Mouse (Mus musculus) CH12.LX (cell line): ENCODE results near the gene Pfas. TPM values are rescaled to one million over a fixed set of nuclear protein-coding genes. Genes with fewer than 3 reads are reported as not detected.

Source experiments
- DNase-seq: peaks from one replicate; pipeline ENCODE4 v3.0.0-alpha.2; 2013; ENCODE audit errors: extremely low read depth
- H3K27ac ChIP-seq: 2 replicates; pipeline ENCODE4 v1.5.1; 2012; ENCODE audit warnings: low read depth, mild to moderate bottlenecking, control low read depth, moderate library complexity; ENCODE audit not compliant: insufficient read depth
- H3K27me3 ChIP-seq: replicated peaks from 2 replicates; pipeline ENCODE3; 2012; ENCODE audit warnings: inconsistent platforms
- H3K36me3 ChIP-seq, 2 experiments: replicated peaks in 1 of 2; 2 replicates each; pipeline versions ENCODE3 to v1.6.1; 2012; ENCODE audit warnings: inconsistent platforms in 1 of 2, low read length in 1 of 2, mild to moderate bottlenecking in 1 of 2, mixed read lengths in 1 of 2, moderate library complexity in 1 of 2; ENCODE audit not compliant: control insufficient read depth in 1 of 2, insufficient read depth in 1 of 2
- H3K4me1 ChIP-seq, 2 experiments: 2 replicates each; pipeline ENCODE4 v1.6.1; 2012; ENCODE audit warnings: inconsistent platforms in 1 of 2, moderate library complexity in 1 of 2; ENCODE audit not compliant: insufficient read depth in 2 of 2, control insufficient read depth in 1 of 2
- H3K4me2 ChIP-seq: 2 replicates; pipeline ENCODE4 v1.6.1; 2012; ENCODE audit warnings: low read depth, mild to moderate bottlenecking, control low read depth; ENCODE audit not compliant: poor library complexity, insufficient read depth, severe bottlenecking
- H3K4me3 ChIP-seq, 3 experiments: fragments of 150-350 bp in 1 of 3; sonication (generic) in 1 of 3; replicated peaks in 1 of 3; 2 replicates each; pipeline versions ENCODE3 to v1.5.1; 2011 to 2012; ENCODE audit warnings: low read depth in 2 of 3, low read length in 2 of 3, mild to moderate bottlenecking in 2 of 3, moderate library complexity in 2 of 3, control low read depth in 1 of 3, improper control_type of control experiment in 1 of 3, inconsistent platforms in 1 of 3, mixed read lengths in 1 of 3; ENCODE audit not compliant: poor library complexity in 1 of 3
- H3K79me2 ChIP-seq: replicated peaks from 2 replicates; pipeline ENCODE4 v1.6.1; 2012; ENCODE audit warnings: mild to moderate bottlenecking, moderate library complexity; ENCODE audit not compliant: control insufficient read depth, poor library complexity, insufficient read depth, severe bottlenecking; ENCODE audit errors: extremely low read depth
- H3K9ac ChIP-seq: 2 replicates; pipeline ENCODE4 v1.6.1; 2012; ENCODE audit warnings: low read depth, mild to moderate bottlenecking, control low read depth, moderate library complexity; ENCODE audit not compliant: insufficient read depth
- H3K9me3 ChIP-seq: replicated peaks from 2 replicates; pipeline ENCODE3; 2012; ENCODE audit warnings: low read length, inconsistent platforms, mixed read lengths
- CHD2 ChIP-seq: IDR thresholded peaks from 2 replicates; pipeline ENCODE4 v1.6.1; 2011; ENCODE audit warnings: low read length, improper control_type of control experiment
- CTCF ChIP-seq, 2 experiments: IDR thresholded peaks in 1 of 2; conservative IDR thresholded peaks in 1 of 2; 2 replicates each; pipeline ENCODE4 v1.5.1; 2011 to 2012; ENCODE audit warnings: low read depth in 2 of 2, low read length in 2 of 2, improper control_type of control experiment in 1 of 2, inconsistent platforms in 1 of 2, mild to moderate bottlenecking in 1 of 2, moderate library complexity in 1 of 2
- E2F4 ChIP-seq: IDR thresholded peaks from 2 replicates; pipeline ENCODE4 v1.6.1; 2011; ENCODE audit warnings: low read depth, low read length, improper control_type of control experiment; ENCODE audit not compliant: insufficient replicate concordance
- ELF1 ChIP-seq: IDR thresholded peaks from 2 replicates; pipeline ENCODE4 v1.6.1; 2014; ENCODE audit warnings: low read depth, mild to moderate bottlenecking, inconsistent platforms, low read length, improper control_type of control experiment
- EP300 ChIP-seq: IDR thresholded peaks from 2 replicates; pipeline ENCODE4 v1.6.1; 2011; ENCODE audit warnings: low read length, improper control_type of control experiment
- ETS1 ChIP-seq: conservative IDR thresholded peaks from 2 replicates; pipeline ENCODE4 v1.6.1; 2012; ENCODE audit warnings: low read depth, mild to moderate bottlenecking, inconsistent platforms, low read length, improper control_type of control experiment, moderate library complexity
- GABPA ChIP-seq: IDR thresholded peaks from 2 replicates; pipeline ENCODE4 v1.6.1; 2012; ENCODE audit warnings: low read depth, low read length, improper control_type of control experiment, inconsistent platforms; ENCODE audit not compliant: insufficient replicate concordance
- HCFC1 ChIP-seq: IDR thresholded peaks from 2 replicates; pipeline ENCODE4 v1.6.1; 2012; ENCODE audit warnings: low read depth, mild to moderate bottlenecking, inconsistent platforms, low read length, improper control_type of control experiment
- IRF4 ChIP-seq: IDR thresholded peaks from 2 replicates; pipeline ENCODE4 v1.6.1; 2014; ENCODE audit warnings: low read depth, mild to moderate bottlenecking, inconsistent platforms, low read length, improper control_type of control experiment
- JUND ChIP-seq: conservative IDR thresholded peaks from 2 replicates; pipeline ENCODE4 v1.6.1; 2011; ENCODE audit warnings: low read depth, low read length, improper control_type of control experiment
- KAT2A ChIP-seq: IDR thresholded peaks from 2 replicates; pipeline ENCODE4 v1.6.1; 2012; ENCODE audit warnings: low read length, improper control_type of control experiment, inconsistent platforms; ENCODE audit not compliant: insufficient replicate concordance
- MAZ ChIP-seq: IDR thresholded peaks from 2 replicates; pipeline ENCODE4 v1.6.1; 2012; ENCODE audit warnings: low read depth, mild to moderate bottlenecking, inconsistent platforms, low read length, improper control_type of control experiment, moderate library complexity
- MXI1 ChIP-seq: IDR thresholded peaks from 2 replicates; pipeline ENCODE4 v1.6.1; 2011; ENCODE audit warnings: mild to moderate bottlenecking, low read depth, low read length, improper control_type of control experiment
- MYC ChIP-seq: IDR thresholded peaks from 2 replicates; pipeline ENCODE4 v1.6.1; 2011; ENCODE audit warnings: low read depth, mild to moderate bottlenecking, improper control_type of control experiment, low read length
- NELFE ChIP-seq: IDR thresholded peaks from 2 replicates; pipeline ENCODE4 v1.6.1; 2011; ENCODE audit warnings: low read depth, low read length, improper control_type of control experiment
- NRF1 ChIP-seq: IDR thresholded peaks from 2 replicates; pipeline ENCODE4 v1.6.1; 2014; ENCODE audit warnings: low read depth, mild to moderate bottlenecking, inconsistent platforms, low read length, improper control_type of control experiment, moderate library complexity
- POLR2A ChIP-seq: IDR thresholded peaks from 2 replicates; pipeline ENCODE4 v1.6.1; 2011; ENCODE audit warnings: low read depth, mild to moderate bottlenecking, improper control_type of control experiment, low read length
- POLR2AphosphoS2 ChIP-seq: IDR thresholded peaks from 2 replicates; pipeline ENCODE4 v1.6.1; 2011; ENCODE audit warnings: low read depth, low read length, improper control_type of control experiment
- RAD21 ChIP-seq: IDR thresholded peaks from 2 replicates; pipeline ENCODE4 v1.6.1; 2011; ENCODE audit warnings: low read depth, mild to moderate bottlenecking, low read length, improper control_type of control experiment, moderate library complexity
- RCOR1 ChIP-seq: conservative IDR thresholded peaks from 2 replicates; pipeline ENCODE4 v1.6.1; 2012; ENCODE audit warnings: low read depth, mild to moderate bottlenecking, inconsistent platforms, low read length, improper control_type of control experiment
- SIN3A ChIP-seq: IDR thresholded peaks from 2 replicates; pipeline ENCODE4 v1.6.1; 2012; ENCODE audit warnings: low read length, improper control_type of control experiment, inconsistent platforms
- SMC3 ChIP-seq: IDR thresholded peaks from 2 replicates; pipeline ENCODE4 v1.6.1; 2011; ENCODE audit warnings: low read depth, low read length, improper control_type of control experiment
- TCF12 ChIP-seq: IDR thresholded peaks from 2 replicates; pipeline ENCODE4 v1.6.1; 2014; ENCODE audit warnings: low read depth, mild to moderate bottlenecking, inconsistent platforms, low read length, improper control_type of control experiment
- USF2 ChIP-seq: conservative IDR thresholded peaks from 2 replicates; pipeline ENCODE4 v1.6.1; 2011; ENCODE audit warnings: low read depth, low read length, improper control_type of control experiment
- ZC3H11A ChIP-seq: IDR thresholded peaks from 2 replicates; pipeline ENCODE4 v1.6.1; 2012; ENCODE audit warnings: low read depth, mild to moderate bottlenecking, inconsistent platforms, low read length, improper control_type of control experiment
- ZMIZ1 ChIP-seq: IDR thresholded peaks from 2 replicates; pipeline ENCODE4 v1.6.1; 2012; ENCODE audit warnings: low read depth, mild to moderate bottlenecking, inconsistent platforms, low read length, improper control_type of control experiment
- ZNF384 ChIP-seq: IDR thresholded peaks from 2 replicates; pipeline ENCODE4 v1.6.1; 2012; ENCODE audit warnings: low read depth, low read length, improper control_type of control experiment, inconsistent platforms
- dilution Hi-C: fragments of 300-500 bp; cut with MboI; formaldehyde crosslinking; loops from 2 replicates; pipeline ENCODE4 v1.14.3; 2020; ENCODE audit warnings: low sequenced_read_pairs; ENCODE audit not compliant: extremely low pct_unique_long_range_greater_than_20kb, extremely low pct_ligation_motif_present
- in situ Hi-C: fragments of 300-500 bp; cut with MboI; formaldehyde crosslinking; loops from 3 replicates; pipeline ENCODE4 v1.14.3; 2019; ENCODE audit warnings: low sequenced_read_pairs, low pct_ligation_motif_present, low pct_unique_long_range_greater_than_20kb, mixed read lengths
- polyA plus RNA-seq: library from polyadenylated mRNA; unstranded; fragments of >175 nt; gene quantifications from 2 replicates; pipeline ENCODE4 v1.2.1, GENCODE M21; 2012; ENCODE audit warnings: low read depth; ENCODE audit not compliant: insufficient read length
- total RNA-seq, 2 experiments: library from RNA; depleted of rRNA; stranded (reverse); fragments of 300-350 nt in 1 of 2; fragments of >200 nt in 1 of 2; gene quantifications; 2 replicates each; pipeline ENCODE4 v1.2.3; 2012 to 2014

Gene Pfas
- total RNA-seq (2012; rRNA removed) (110 and 132 TPM in 2 replicates), total RNA-seq (2014; rRNA removed) (61.9 and 65.0 TPM in 2 replicates), polyA plus RNA-seq (66.5 and 72.9 TPM in 2 replicates)

DNA sequence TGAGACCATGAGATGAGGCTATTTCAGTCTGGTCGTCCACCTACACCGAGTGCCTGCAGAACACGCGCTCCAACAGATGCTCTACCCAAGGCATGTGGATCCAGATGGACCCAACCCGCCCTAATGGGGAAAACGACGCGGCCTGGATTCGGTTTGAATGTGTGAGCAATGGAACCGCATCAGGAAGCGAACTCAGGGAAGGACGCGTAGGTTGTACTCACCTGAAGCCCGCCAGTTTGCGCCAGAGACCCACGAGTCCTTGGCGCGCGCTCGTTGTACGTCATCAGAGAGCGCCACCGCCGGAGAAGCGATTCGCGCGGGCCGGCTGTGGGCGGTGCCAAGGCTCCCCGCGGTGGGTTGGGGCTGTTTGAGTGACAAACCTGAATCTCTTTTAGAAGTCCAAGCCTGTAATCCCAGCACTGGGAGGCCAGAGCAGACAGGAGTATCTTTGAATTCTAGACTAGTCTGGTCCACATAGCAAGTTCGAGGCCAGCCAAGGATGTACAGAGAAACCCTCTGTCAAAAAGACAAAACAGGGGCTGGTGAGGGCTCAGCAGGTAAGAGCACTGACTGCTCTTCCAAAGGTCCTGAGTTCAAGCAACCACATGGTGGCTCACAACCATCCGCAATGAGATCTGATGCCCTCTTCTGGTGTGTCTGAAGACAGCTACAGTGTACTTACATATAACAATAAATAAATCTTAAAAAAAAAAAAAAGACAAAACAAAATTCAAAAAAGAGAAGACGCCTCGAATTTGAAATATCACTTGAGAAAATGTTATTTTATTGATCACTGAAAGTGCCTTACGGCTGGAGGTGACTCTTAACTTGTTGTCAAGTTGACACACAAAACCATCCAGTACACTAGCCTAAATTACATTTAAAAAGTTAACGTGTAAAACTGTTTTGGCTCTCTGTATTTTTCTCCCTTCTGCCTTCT lies at the start of gene Pfas:
Gene Pfas (minus strand): TSS at position 279 of the 940 bp plus-strand sequence.
- Histone ChIP-seq H3K27ac (peak within 1 kb of the TSS; percentile 6; the same call in 1 of the 2 replicates), H3K4me3 (peak within 1 kb of the TSS; percentile 68 to 97 (median 84)), H3K4me1 (peaks cover 10 to 52% of the 10 kb centered on the region in 2 experiments), H3K79me2 (peaks cover 45% of the 10 kb centered on the region), H3K27me3 (no peaks in the 10 kb centered on the region), H3K36me3 (peaks cover 1 to 36% of the 10 kb centered on the region in 2 experiments)
- dilution Hi-C loops, result no loop called here
- in situ Hi-C loops, result no loop called here
- peak; percentile 99 for DNase-seq
- TF ChIP-seq CTCF (conservative IDR thresholded peaks at IDR 0.05 in 1 of 2, IDR thresholded peaks at IDR 0.05 in 1 of 2; ENCODE audit: low read depth in 2 of 2, low read length in 2 of 2) (peak in 1 of 2 experiments; percentile 65; a peak in 2 of 4 replicates), MAZ (no peak), CHD2 (no peak), KAT2A (peak; percentile 84), NELFE (peak; percentile 86; the same call in 1 of the 2 replicates), ZMIZ1 (no peak), JUND (no peak; the same call in none of the 2 replicates), ZC3H11A (no peak), RAD21 (no peak), HCFC1 (peak; percentile 88), POLR2AphosphoS2 (peak; percentile 87; the same call in 1 of the 2 replicates), POLR2A (peak; percentile 93), SMC3 (no peak), ZNF384 (peak; percentile 78), TCF12 (peak; percentile 67; the same call in 1 of the 2 replicates), ETS1 (no peak; the same call in 1 of the 2 replicates), SIN3A (peak; percentile 97), NRF1 (peak; percentile 44), ELF1 (peak; percentile 61), IRF4 (peak; percentile 45), MYC (peak; percentile 92), USF2 (no peak), MXI1 (peak; percentile 99), GABPA (no peak), EP300 (no peak), E2F4 (peak; percentile 97), RCOR1 (no peak; the same call in 1 of the 2 replicates)
- TF ChIP-seq, all 38 proteins: peak for 15
- Histone ChIP-seq H3K4me2 (peak within 1 kb of the TSS; percentile 91), H3K9me3 (no peaks in the 10 kb centered on the region), H3K9ac (peak within 1 kb of the TSS; percentile 90)
